Mouse (Mus musculus) heart, postnatal 0 days (tissue): ENCODE measurements at regions not wholly inside any gene's neighbourhood (a gene's known extent, or its start where the extent isn't known, plus 50 kb on each side); places are given as distances from the start of the nearest gene placed in this dataset.

Experiments used
- ATAC-seq: fragments of 200-750 bp; cut with Nextera tagmentation; 2 replicates; pipeline ENCODE4 v1.8.0; 2017; ENCODE audit warnings: low read depth, moderate number of reproducible peaks, moderate library complexity; ENCODE audit not compliant: insufficient read depth
- DNase-seq: peaks from one replicate; pipeline ENCODE4 v3.0.0-alpha.2; 2016; ENCODE audit warnings: low spot score
- H3K27ac ChIP-seq: fragments of 300-500 bp; sonication (generic); 2 replicates; pipeline ENCODE4 v1.5.1; 2014; ENCODE audit warnings: low read depth, mild to moderate bottlenecking
- H3K27me3 ChIP-seq: fragments of 300-500 bp; sonication (generic); 2 replicates; pipeline ENCODE4 v1.6.1; 2014; ENCODE audit warnings: low read length, mixed read lengths; ENCODE audit not compliant: control insufficient read depth, insufficient read depth
- H3K36me3 ChIP-seq: fragments of 300-500 bp; sonication (generic); replicated peaks from 2 replicates; pipeline ENCODE4 v1.6.1; 2014; ENCODE audit warnings: low read length, mixed read lengths; ENCODE audit not compliant: control insufficient read depth, insufficient read depth
- H3K4me1 ChIP-seq: fragments of 300-500 bp; sonication (generic); 2 replicates; pipeline ENCODE4 v1.6.1; 2014; ENCODE audit warnings: antibody characterized with exemption; ENCODE audit not compliant: control insufficient read depth, insufficient read depth
- H3K4me2 ChIP-seq: fragments of 300-500 bp; sonication (generic); 2 replicates; pipeline ENCODE4 v1.6.1; 2014; ENCODE audit warnings: low read depth, mild to moderate bottlenecking, low read length, moderate library complexity
- H3K4me3 ChIP-seq: fragments of 300-500 bp; sonication (generic); 2 replicates; pipeline ENCODE4 v1.5.1; 2014; ENCODE audit warnings: low read depth, low read length
- H3K9ac ChIP-seq: fragments of 300-500 bp; sonication (generic); replicated peaks from 2 replicates; pipeline ENCODE4 v1.6.1; 2014; ENCODE audit warnings: low read depth, low read length, mixed read lengths
- H3K9me3 ChIP-seq: fragments of 300-500 bp; sonication (generic); replicated peaks from 2 replicates; pipeline ENCODE4 v1.6.1; 2016; ENCODE audit warnings: low read length; ENCODE audit not compliant: control insufficient read depth
- CTCF ChIP-seq: IDR thresholded peaks from 2 replicates; pipeline ENCODE4 v1.5.1; 2016; ENCODE audit warnings: antibody characterized with exemption, control low read depth, low read depth
- EP300 ChIP-seq: IDR thresholded peaks from 2 replicates; pipeline ENCODE4 v1.6.1; 2016; ENCODE audit warnings: antibody characterized with exemption, low read depth
- WGBS: fragments of 180-500 bp; shearing (Covaris S2); extraction: QIAGEN DNeasy Blood & Tissue Kit; methylation state at CpG from one replicate; pipeline ENCODE4 v1.1.7; 2014; 5-methylcytosine and 5-hydroxymethylcytosine counted together

- ATAC-seq (no peak), DNase-seq (peak; percentile 43)
- TF ChIP-seq EP300 (no peak), CTCF (no peak)
- 18% methylated on average over 14 of the region's 14 CpGs for WGBS
- Histone ChIP-seq H3K4me1 (0 out of 2 replicates have a peak, but pooled peaks cover 4% of the 10 kb centered on the region), H3K36me3 (no peaks in the 10 kb centered on the region), H3K27ac (no peak overlapping the region), H3K4me2 (peak overlapping the region; percentile 42), H3K9ac (no peak overlapping the region), H3K9me3 (no peaks in the 10 kb centered on the region), H3K4me3 (peak overlapping the region; percentile 1; the same call in 1 of the 2 replicates), H3K27me3 (no peaks in the 10 kb centered on the region)
Observed at GRCm38 (mm10) chr12:71778137-71778536, 52.7 kb upstream of the Daam1 start.

GRCm38 (mm10) chr12:71778948-71779347 is 51.9 kb upstream of the Daam1 start:
- WGBS = 82% methylated on average over 3 of the region's 3 CpGs
- no peak for TF ChIP-seq EP300
- TF ChIP-seq CTCF = no peak
- H3K4me1 ChIP-seq = 0 out of 2 replicates have a peak, but pooled peaks cover 1% of the 10 kb centered on the region
- DNase-seq (no peak), ATAC-seq (no peak)
- no peak overlapping the region for H3K4me3 ChIP-seq
- no peaks in the 10 kb centered on the region for H3K27me3 ChIP-seq
- no peaks in the 10 kb centered on the region for H3K36me3 ChIP-seq
- no peak overlapping the region for H3K27ac ChIP-seq
- no peak overlapping the region for H3K9ac ChIP-seq
- H3K9me3 ChIP-seq = no peaks in the 10 kb centered on the region
- no peak overlapping the region for H3K4me2 ChIP-seq

GRCm38 (mm10) chr12:71779418-71779817 is 51.5 kb upstream of the Daam1 start:
- no peak overlapping the region for H3K27ac ChIP-seq
- no peak overlapping the region for H3K4me3 ChIP-seq
- no peaks in the 10 kb centered on the region for H3K9me3 ChIP-seq

More at GRCm38 (mm10) chr12:71779418-71779817, 51.5 kb upstream of the Daam1 start:
- Histone ChIP-seq H3K4me2 (no peak overlapping the region), H3K36me3 (no peaks in the 10 kb centered on the region), H3K4me1 (no peaks in the 10 kb centered on the region), H3K9ac (no peak overlapping the region), H3K27me3 (no peaks in the 10 kb centered on the region)
- ATAC-seq (no peak), DNase-seq (no peak)
- WGBS = 62% methylated on average over 6 of the region's 6 CpGs
- no peak for TF ChIP-seq CTCF
- TF ChIP-seq EP300 = no peak
